Mouse (Mus musculus) mouse trophoblast stem cell (cell line): Measurements from ENCODE around the gene Ifnb1.
"Not testable (repeated sequence)": the region's sequence is repeated elsewhere in the genome, so short reads cannot be mapped to it uniquely, and the experiment has no call there.

Source experiments
- in situ Hi-C, 2 experiments: fragments of 300-500 bp; cut with MseI, MboI; formaldehyde crosslinking; loops; 2 replicates in 1 of 2; 3 replicates in 1 of 2; pipeline ENCODE4 v1.15.1; 2025

The Ifnb1 gene

DNA sequence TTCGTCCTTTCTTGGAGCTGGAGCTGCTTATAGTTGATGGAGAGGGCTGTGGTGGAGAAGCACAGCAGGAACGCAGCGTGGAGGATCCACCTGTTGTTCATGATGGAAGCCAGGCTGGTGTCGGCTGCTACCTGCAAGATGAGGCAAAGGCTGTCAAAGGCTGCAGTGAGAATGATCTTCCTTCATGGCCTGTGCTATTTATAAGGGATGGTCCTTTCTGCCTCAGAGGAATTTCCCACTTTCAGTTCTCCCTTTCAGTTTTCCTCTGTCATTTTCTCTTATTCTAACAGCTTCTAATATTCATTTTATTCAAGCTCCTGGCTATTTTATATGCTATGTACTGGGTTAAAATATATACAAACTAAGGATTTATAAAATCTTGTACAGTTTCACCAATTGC, at the start of gene Ifnb1:
Ifnb1 (minus strand) TSS at position 101 of the 400 bp plus-strand sequence.
- in situ Hi-C loops = no loop called here

GRCm38 (mm10) chr4:88571698-88572097, 49.1 kb upstream of the Ifnb1 start, which contains the start of gene Ifna14:
TSS of gene Ifna14 (minus strand) at chr4:88571798.
- in situ Hi-C loops = no loop called here

GRCm38 (mm10) chr4:88561791-88562190, 39.2 kb upstream of the Ifnb1 start:
- in situ Hi-C loops = no loop called here

GRCm38 (mm10) chr4:88558145-88558544, 35.6 kb upstream of the Ifnb1 start, which contains the start of gene Ifna15:
TSS of gene Ifna15 (minus strand) at chr4:88558245.
- in situ Hi-C loops = not testable (repeated sequence)

DNA sequence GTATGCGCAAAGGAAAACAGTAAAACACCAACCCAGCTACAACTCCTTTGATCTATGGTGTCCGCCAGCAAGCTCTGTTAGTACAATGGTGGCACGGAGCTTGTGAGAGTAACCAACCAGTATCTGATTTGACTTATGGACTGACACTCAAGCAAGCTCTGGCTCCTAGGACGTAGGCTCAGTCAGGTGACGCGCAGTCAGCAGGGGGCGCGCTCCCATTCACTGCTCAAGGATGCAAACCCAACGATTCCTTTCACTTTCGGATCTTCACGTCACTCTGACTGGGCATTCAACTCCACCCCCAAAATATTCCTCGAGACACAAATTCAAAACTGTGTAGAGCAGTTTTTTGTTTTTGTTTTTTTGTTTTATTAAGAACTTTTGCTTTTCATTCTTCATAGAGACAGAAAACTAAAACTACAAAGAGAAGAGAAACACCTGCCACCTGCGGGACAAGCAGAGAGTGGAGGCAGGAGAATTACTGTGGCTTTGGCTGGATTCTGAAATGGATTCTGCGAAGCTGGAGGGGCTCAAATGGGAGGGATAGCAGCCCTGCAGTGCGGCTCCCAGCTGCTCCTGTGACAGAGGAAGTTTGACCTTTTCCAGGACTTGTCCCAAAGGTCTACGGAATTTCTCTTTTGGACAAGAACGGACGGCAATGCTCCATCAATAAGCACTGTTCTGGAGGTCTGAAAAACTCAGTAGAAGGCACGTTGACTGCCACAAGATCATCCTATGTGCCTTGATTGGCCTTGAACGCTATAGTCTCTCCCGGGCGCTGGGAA, 27.8 kb upstream of the Ifnb1 start:
- in situ Hi-C loops = no loop called here

DNA sequence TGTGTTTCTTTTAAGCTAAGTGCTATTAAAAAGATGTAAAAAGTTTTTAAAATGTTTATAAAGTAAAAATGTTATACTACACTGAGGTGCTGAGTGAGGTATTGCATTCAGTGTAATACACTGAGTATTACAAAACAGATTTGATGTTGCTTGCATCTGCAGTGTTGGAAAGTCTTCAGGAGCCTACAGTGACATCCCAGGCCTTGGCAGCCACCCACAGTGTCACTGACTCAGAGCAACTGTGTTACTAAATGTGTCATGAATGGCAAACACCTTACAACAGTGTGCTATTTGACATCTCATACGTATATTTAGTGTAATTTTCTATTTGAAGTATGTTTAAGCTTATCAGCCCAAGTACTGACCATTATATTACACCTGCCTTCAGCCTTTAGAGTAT, 25.4 kb upstream of the Ifnb1 start:
- in situ Hi-C loops = loop anchor here in 1 of 2 experiments (25.0 kb wide), 1 partner anchor 511 kb away; the partner anchor contains the start of gene Mllt3

DNA sequence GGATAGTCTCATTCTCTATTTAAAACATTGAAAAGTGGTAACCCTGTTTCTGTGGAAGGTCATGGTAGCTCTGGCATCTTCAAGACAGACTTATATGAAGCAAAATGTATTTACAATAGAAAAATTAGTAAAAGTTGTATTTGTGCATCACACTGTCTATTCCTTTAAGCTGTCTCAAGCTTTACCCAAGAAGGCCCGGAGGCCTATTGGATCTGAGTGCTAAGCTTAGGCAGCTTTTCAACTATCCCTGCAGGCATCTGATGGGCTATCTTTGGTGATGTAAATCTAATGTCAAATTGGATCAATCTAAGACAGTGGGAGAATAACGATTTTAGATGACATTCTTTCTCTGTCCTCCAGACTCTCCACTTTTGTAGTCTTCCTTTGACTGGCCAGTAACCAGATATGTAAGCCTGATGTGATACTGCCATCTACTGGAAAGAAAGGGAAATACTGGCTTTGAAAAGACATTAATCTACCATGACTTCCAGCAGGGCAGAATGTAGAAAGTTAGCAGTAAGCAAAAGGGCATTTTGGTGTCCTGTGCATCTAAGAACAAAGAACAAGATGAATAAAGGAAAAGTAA, 21.2 kb upstream of the Ifnb1 start:
- in situ Hi-C loops = loop anchor here in 1 of 2 experiments (25.0 kb wide), 1 partner anchor 506 kb away; the partner anchor contains the start of gene Mllt3

DNA sequence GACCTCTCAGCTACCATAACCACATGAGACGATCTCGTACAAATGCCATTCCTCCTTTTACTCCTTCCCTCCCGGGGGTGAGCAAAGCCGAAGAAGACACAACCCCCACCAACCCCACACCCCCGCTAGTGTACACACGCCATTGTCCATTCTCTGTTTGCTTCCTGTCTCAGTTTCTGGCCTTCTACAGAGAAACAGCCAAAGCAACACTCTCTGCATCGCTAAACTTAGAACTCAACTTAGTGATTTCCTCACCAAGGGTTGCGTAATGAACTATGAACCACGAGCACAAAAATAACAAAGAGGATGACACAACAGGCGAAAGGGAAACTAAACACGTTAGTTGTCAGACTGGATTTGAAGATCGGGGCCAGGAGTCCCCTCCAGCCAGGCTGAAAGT, 14.8 kb upstream of the Ifnb1 start:
- in situ Hi-C loops = loop anchor here in 1 of 2 experiments (25.0 kb wide), 1 partner anchor 500 kb away; the partner anchor contains the start of gene Mllt3

- in situ Hi-C loops = loop anchor here in 1 of 2 experiments (25.0 kb wide), 1 partner anchor 499 kb away; the partner anchor contains the start of gene Mllt3
Measured at GRCm38 (mm10) chr4:88536640-88537039, 14.1 kb upstream of the Ifnb1 start.

DNA sequence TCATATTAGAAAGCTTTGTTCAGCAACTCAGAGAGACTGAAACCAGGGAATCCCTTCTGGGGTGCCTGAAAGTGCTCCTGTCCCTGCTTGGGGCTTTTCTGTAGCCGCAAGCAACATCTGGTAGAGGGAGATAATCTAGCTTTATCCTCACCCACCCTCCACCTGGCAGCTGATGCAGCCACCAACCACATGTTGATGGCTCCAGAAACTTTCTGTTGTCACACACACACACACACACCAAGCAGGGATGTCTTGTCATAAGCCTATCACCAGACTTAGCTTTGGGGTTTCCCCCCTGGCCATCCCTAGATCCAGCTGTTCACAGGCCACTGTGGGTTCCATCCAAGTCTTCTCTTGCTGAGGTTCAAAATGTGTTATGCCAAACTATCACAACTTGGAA, 13.2 kb upstream of the Ifnb1 start:
- in situ Hi-C loops = loop anchor here in 1 of 2 experiments (25.0 kb wide), 1 partner anchor 498 kb away; the partner anchor contains the start of gene Mllt3

DNA sequence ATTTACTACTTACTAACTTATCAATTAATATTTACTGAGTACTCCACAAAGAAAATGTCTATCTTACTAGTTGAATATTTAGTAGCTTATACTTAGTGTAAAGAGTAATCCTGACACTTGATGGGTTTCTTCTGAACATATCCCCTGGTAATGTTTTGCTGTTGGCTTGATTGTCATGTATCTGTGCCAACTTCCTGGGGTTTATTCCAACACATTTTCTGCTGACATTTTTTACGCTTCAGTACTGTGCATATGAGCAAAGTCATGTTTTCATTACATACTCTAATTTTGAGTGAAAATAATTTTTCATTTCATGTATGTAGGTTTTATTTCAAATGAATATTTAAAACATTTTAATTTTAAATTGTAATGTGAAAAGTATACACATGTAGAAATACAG, 12.3 kb upstream of the Ifnb1 start:
- in situ Hi-C loops = loop anchor here in 1 of 2 experiments (25.0 kb wide), 1 partner anchor 498 kb away; the partner anchor contains the start of gene Mllt3

DNA sequence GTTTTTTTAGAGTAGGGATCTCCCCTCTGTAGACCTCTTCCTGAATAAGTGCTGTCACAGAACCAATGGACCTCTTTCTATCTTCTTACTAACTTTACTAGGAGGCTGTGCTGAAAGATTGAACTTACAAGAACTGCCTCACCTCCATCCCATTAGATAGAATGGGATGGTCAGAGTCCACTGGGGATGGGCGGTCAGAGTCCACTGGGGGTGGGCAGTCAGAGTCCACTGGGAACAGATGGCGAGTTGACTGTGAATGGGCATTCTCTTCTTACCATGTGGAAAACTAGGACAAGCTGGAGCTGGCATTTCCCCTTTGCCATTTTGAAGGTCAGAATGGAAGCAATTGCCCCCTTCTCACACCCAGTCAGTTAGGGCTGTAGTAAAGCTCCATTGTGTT, 10.9 kb upstream of the Ifnb1 start:
- in situ Hi-C loops = loop anchor here in 1 of 2 experiments (25.0 kb wide), 1 partner anchor 496 kb away; the partner anchor contains the start of gene Mllt3

- in situ Hi-C loops = loop anchor here in 1 of 2 experiments (25.0 kb wide), 1 partner anchor 494 kb away; the partner anchor contains the start of gene Mllt3
Measured at GRCm38 (mm10) chr4:88530892-88531291, 8.3 kb upstream of the Ifnb1 start.

- in situ Hi-C loops = loop anchor here in 1 of 2 experiments (25.0 kb wide), 1 partner anchor 493 kb away; the partner anchor contains the start of gene Mllt3
Measured at GRCm38 (mm10) chr4:88530271-88530670, 7.7 kb upstream of the Ifnb1 start.

- in situ Hi-C loops = loop anchor here in 1 of 2 experiments (25.0 kb wide), 1 partner anchor 489 kb away; the partner anchor contains the start of gene Mllt3
Measured at GRCm38 (mm10) chr4:88526379-88527049, 3.9 kb upstream of the Ifnb1 start.

- in situ Hi-C loops = loop anchor here in 1 of 2 experiments (25.0 kb wide), 1 partner anchor 488 kb away; the partner anchor contains the start of gene Mllt3
Measured at GRCm38 (mm10) chr4:88525393-88525792, 2.8 kb upstream of the Ifnb1 start.

DNA sequence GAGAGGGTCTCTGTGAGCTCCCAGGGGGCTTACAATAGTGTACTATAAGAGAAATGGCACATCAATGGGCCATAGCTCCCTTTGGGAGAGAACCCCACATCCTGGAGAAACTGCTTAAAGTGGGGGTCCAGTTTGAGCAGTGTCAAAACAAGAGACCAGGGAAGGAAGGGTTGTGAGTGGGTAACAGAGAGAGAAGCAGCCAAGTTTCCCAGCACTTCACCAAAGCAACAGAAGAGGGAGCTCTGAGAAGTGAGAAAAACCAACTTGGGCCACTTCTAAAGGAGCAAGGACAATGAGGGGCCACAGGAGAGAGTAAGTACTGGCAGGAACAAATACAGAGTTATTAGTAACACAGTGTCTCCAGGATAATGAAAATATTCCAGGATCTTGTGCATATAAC, 667 bp upstream of the Ifnb1 start:
- in situ Hi-C loops = no loop called here

DNA sequence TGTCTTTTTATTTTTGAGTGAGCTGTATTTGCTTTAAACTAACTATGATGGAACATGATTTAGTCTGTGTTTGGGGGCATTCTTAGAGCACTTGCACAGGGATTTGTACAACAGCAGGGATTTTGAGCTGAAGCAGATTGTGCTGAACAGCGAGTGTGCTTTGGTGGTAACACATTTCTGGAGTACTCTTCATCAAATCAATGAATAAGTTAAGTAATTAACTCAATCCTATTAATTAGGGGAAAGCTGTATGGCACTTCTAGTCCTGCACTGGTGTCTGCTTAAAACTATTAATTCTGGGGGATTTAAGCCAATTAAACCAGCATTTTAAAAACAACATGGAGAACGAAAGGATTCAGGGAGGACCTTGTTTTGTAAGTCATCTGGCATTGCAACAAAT, 4.6 kb downstream of the Ifnb1 start:
- in situ Hi-C loops = no loop called here

- in situ Hi-C loops = no loop called here
Measured at GRCm38 (mm10) chr4:88515711-88516211, 6.8 kb downstream of the Ifnb1 start.

DNA sequence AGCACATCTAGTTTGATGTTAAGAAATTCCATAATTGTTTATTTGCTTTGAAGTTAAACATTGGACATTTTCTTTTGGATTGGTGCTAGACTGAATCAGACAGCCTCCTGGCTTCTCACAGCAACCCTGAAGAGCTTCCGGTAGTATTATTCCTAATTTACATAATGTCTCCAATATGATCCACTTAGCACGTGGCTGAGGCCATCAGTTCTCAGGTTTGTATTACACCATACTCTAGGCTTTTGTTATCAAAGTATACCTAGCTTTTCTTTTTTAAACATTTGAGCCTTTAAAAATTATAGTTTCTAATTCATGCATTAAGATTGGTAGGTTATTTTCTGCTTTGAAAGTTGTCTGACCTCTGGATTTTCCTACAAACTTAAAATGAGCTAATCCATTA, 7.3 kb downstream of the Ifnb1 start:
- in situ Hi-C loops = no loop called here

DNA sequence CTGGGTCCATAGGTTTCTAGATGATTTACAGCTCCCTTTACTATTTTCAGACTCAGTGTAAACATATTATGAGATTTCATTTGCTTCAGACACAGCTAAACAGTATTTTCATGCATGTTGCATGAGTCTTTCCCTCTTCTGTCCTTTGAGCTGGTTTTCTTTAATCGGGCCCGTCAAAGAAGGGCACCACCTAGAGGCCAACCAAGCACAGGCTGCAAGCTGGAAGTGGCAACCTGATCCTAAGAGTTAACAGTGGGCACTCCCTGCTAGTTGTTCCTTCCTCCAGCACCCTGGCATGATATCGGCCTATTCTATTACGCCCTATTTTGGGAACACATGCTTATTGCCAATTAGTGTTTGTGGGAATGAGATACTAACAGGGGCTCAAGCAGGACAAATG, 8.2 kb downstream of the Ifnb1 start:
- in situ Hi-C loops = no loop called here
